23 mouse cellular contexts compared by ENCODE assay signal in genomic region chr5:66182156-66182555, GRCm38 (mm10). TPM values are rescaled to one million over a fixed set of nuclear protein-coding genes. Genes with fewer than 3 reads are reported as not detected.
DNase-seq lines count a peak whose midpoint lies in the region; ATAC-seq and TF ChIP-seq lines count a peak whose summit lies in the region.
"Had no signal": no experiment of that assay in that cellular context is flagged by ENCODE, and none has a peak within 500 bp of the region (broad histone marks: within the 10 kb centered on the region; RNA-seq: fewer than 3 reads in every experiment).

No protein-coding gene starts in this region.

- no peak overlapping the region for H3K4me3 ChIP-seq in heart, embryonic 16.5 days (ENCODE audit: low read length)
- no peak overlapping the region for H3K4me3 ChIP-seq in heart, embryonic 11.5 days (ENCODE audit: low read depth, low read length)
- H3K4me3 ChIP-seq in midbrain, postnatal 0 days (ENCODE audit: low read depth, low read length) = no peak overlapping the region
- no peak overlapping the region for H3K4me3 ChIP-seq in midbrain, embryonic 16.5 days (ENCODE audit: low read depth, low read length)
- H3K4me3 ChIP-seq: forebrain, embryonic 13.5 days; limb, embryonic 13.5 days; midbrain, embryonic 12.5 days; myocyte; neural tube, embryonic 15.5 days had no signal

- H3K4me2 ChIP-seq in heart, embryonic 16.5 days (ENCODE audit: low read depth, low read length) = no peak overlapping the region
- H3K4me2 ChIP-seq in heart, embryonic 11.5 days = no peak overlapping the region
- H3K4me2 ChIP-seq in midbrain, postnatal 0 days (ENCODE audit: low read depth, low read length, poor library complexity, severe bottlenecking) = no peak overlapping the region
- H3K4me2 ChIP-seq in midbrain, embryonic 16.5 days (ENCODE audit: low read length) = no peak overlapping the region
- H3K4me2 ChIP-seq: forebrain, embryonic 13.5 days; hindbrain, embryonic 14.5 days; limb, embryonic 13.5 days; midbrain, embryonic 12.5 days; neural tube, embryonic 15.5 days had no signal

- peak overlapping the region; percentile 76 for H3K27ac ChIP-seq in heart, embryonic 16.5 days (ENCODE audit: low read length)
- no peak overlapping the region for H3K27ac ChIP-seq in heart, embryonic 11.5 days (ENCODE audit: low read depth, low read length)
- H3K27ac ChIP-seq in midbrain, postnatal 0 days (ENCODE audit: low read depth, low read length) = no peak overlapping the region
- H3K27ac ChIP-seq in midbrain, embryonic 16.5 days (ENCODE audit: low read length) = no peak overlapping the region
- H3K27ac ChIP-seq: forebrain, embryonic 13.5 days; hindbrain, embryonic 14.5 days; limb, embryonic 13.5 days; liver, embryonic 14.5 days; midbrain, embryonic 12.5 days; neural tube, embryonic 15.5 days had no signal

- ATAC-seq in frontal cortex, adult (ENCODE audit: low TSS enrichment) = peak; percentile 98
- ATAC-seq in heart, embryonic 16.5 days (replicated peaks; ENCODE audit: extremely low read depth, insufficient read depth, low FRiP score) = peak; percentile 85
- ATAC-seq in heart, embryonic 11.5 days (replicated peaks; ENCODE audit: insufficient number of reproducible peaks, low FRiP score, low TSS enrichment) = no peak
- no peak for ATAC-seq in midbrain, postnatal 0 days (ENCODE audit: low FRiP score)
- no peak for ATAC-seq in midbrain, embryonic 16.5 days
- ATAC-seq: CD4-positive, CD25-positive, alpha-beta regulatory T cell, adult 4 months; forebrain, embryonic 13.5 days; intestine, embryonic 16.5 days had no signal

- H3K9ac ChIP-seq in heart, embryonic 16.5 days (ENCODE audit: low read length) = no peak overlapping the region
- H3K9ac ChIP-seq in heart, embryonic 11.5 days (ENCODE audit: low read depth, low read length) = no peak overlapping the region
- no peak overlapping the region for H3K9ac ChIP-seq in midbrain, postnatal 0 days (replicated peaks; ENCODE audit: low read length, poor library complexity, severe bottlenecking)
- no peak overlapping the region for H3K9ac ChIP-seq in midbrain, embryonic 16.5 days (ENCODE audit: low read depth, low read length)
- H3K9ac ChIP-seq: forebrain, embryonic 13.5 days; hindbrain, embryonic 14.5 days; limb, embryonic 13.5 days; liver, embryonic 14.5 days; midbrain, embryonic 12.5 days; neural tube, embryonic 15.5 days had no signal

- no peak for TF ChIP-seq CTCF in midbrain, postnatal 0 days (IDR thresholded peaks at IDR 0.05)

- H3K36me3 ChIP-seq in heart, embryonic 16.5 days (ENCODE audit: control insufficient read depth, insufficient read depth) = no peaks in the 10 kb centered on the region
- H3K36me3 ChIP-seq in heart, embryonic 11.5 days (ENCODE audit: control insufficient read depth, insufficient read depth, low read length) = no peaks in the 10 kb centered on the region
- no peaks in the 10 kb centered on the region for H3K36me3 ChIP-seq in midbrain, postnatal 0 days (ENCODE audit: insufficient read depth, low read length)
- H3K36me3 ChIP-seq in midbrain, embryonic 16.5 days (ENCODE audit: control insufficient read depth, insufficient read depth, low read length) = no peaks in the 10 kb centered on the region
- H3K36me3 ChIP-seq: G1E; limb, embryonic 13.5 days; midbrain, embryonic 12.5 days; neural tube, embryonic 15.5 days had no signal

- H3K4me1 ChIP-seq in heart, embryonic 16.5 days (ENCODE audit: control insufficient read depth, insufficient read depth, low read length) = peaks cover 8% of the 10 kb centered on the region
- no peaks in the 10 kb centered on the region for H3K4me1 ChIP-seq in heart, embryonic 11.5 days (ENCODE audit: control insufficient read depth, insufficient read depth, low read length)
- H3K4me1 ChIP-seq in midbrain, postnatal 0 days (ENCODE audit: insufficient read depth, low read length) = no peaks in the 10 kb centered on the region
- H3K4me1 ChIP-seq in midbrain, embryonic 16.5 days (ENCODE audit: control insufficient read depth, insufficient read depth, low read length) = no peaks in the 10 kb centered on the region
- H3K4me1 ChIP-seq: forebrain, embryonic 13.5 days; midbrain, embryonic 12.5 days; neural tube, embryonic 15.5 days had no signal

- 53% methylated on average over 3 of the region's 3 CpGs for WGBS in heart, embryonic 16.5 days
- WGBS in heart, embryonic 11.5 days (ENCODE audit: insufficient replicate concordance) = 70% methylated on average over 3 of the region's 3 CpGs
- 86% methylated on average over 3 of the region's 3 CpGs for WGBS in midbrain, postnatal 0 days
- 83% methylated on average over 3 of the region's 3 CpGs for WGBS in midbrain, embryonic 16.5 days

- DNase-seq in frontal cortex, postnatal 10 days (ENCODE audit: low spot score in 2 of 2) = no peak
- DNase-seq in midbrain, postnatal 0 days (ENCODE audit: low spot score) = peak; percentile 33
- peak; percentile 39 for DNase-seq in telencephalon, adult 2 months (ENCODE audit: low read depth, low spot score)
- DNase-seq in urinary bladder, postnatal 4 days (ENCODE audit: low spot score in 2 of 2) = no peak
- DNase-seq: adrenal gland, adult 2 months; cerebellum, adult 11 months; cerebellum, postnatal 14 days; layer of hippocampus, postnatal 36 days; spleen, adult 18-20 months had no signal

- H3K9me3 ChIP-seq in heart, embryonic 16.5 days (replicated peaks; ENCODE audit: control insufficient read depth, low read length) = no peaks in the 10 kb centered on the region
- H3K9me3 ChIP-seq in heart, embryonic 11.5 days (replicated peaks; ENCODE audit: control insufficient read depth, low read length) = no peaks in the 10 kb centered on the region
- no peaks in the 10 kb centered on the region for H3K9me3 ChIP-seq in midbrain, postnatal 0 days (ENCODE audit: low read length)
- H3K9me3 ChIP-seq in midbrain, embryonic 16.5 days (replicated peaks; ENCODE audit: control insufficient read depth, low read length, poor library complexity, severe bottlenecking) = no peaks in the 10 kb centered on the region
- H3K9me3 ChIP-seq: forebrain, embryonic 13.5 days; limb, embryonic 13.5 days; midbrain, embryonic 12.5 days; neural tube, embryonic 15.5 days had no signal

- no peaks in the 10 kb centered on the region for H3K27me3 ChIP-seq in heart, embryonic 16.5 days (ENCODE audit: control insufficient read depth, insufficient read depth, low read length)
- no peaks in the 10 kb centered on the region for H3K27me3 ChIP-seq in heart, embryonic 11.5 days (ENCODE audit: control insufficient read depth, insufficient read depth, low read length)
- no peaks in the 10 kb centered on the region for H3K27me3 ChIP-seq in midbrain, postnatal 0 days (ENCODE audit: insufficient read depth, low read length)
- no peaks in the 10 kb centered on the region for H3K27me3 ChIP-seq in midbrain, embryonic 16.5 days (ENCODE audit: control insufficient read depth, insufficient read depth, low read depth, low read length)
- H3K27me3 ChIP-seq: forebrain, embryonic 13.5 days; limb, embryonic 13.5 days; midbrain, embryonic 12.5 days; neural tube, embryonic 15.5 days had no signal

RNA-seq across cellular contexts. Expression of gene Rbm47, which starts 9.2 kb away (rescaled TPM):
- polyA plus RNA-seq in heart, embryonic 16.5 days (2015; fragmentation: Nextera tagmentation; extraction: Ambion mirVana) = 4.8 and 6.0 TPM in 2 replicates
- 1.1 and 1.8 TPM in 2 replicates for polyA plus RNA-seq in heart, embryonic 11.5 days (2014; fragmentation: Nextera tagmentation; extraction: Ambion mirVana)
- total RNA-seq in midbrain, postnatal 0 days (2014; rRNA removed) = 2.5 and 3.0 TPM in 2 replicates
- polyA plus RNA-seq in midbrain, postnatal 0 days (2015; fragmentation: Nextera tagmentation; extraction: Ambion mirVana) = 1.3 and 1.4 TPM in 2 replicates
- 1.9 and 3.3 TPM in 2 replicates for polyA plus RNA-seq in midbrain, embryonic 16.5 days (2015; fragmentation: Nextera tagmentation; extraction: Ambion mirVana)
- polyA plus RNA-seq: G1E had no signal

Comparison
In these comparisons a context has a peak if more than half of its experiments do, and no peak if none do; other contexts are left out.
1. ATAC-seq: peak in frontal cortex, adult (single experiment) and heart, embryonic 16.5 days (single experiment); none in heart, embryonic 11.5 days (single experiment), midbrain, postnatal 0 days (single experiment) and midbrain, embryonic 16.5 days (single experiment).
2. DNase-seq: peak in midbrain, postnatal 0 days (single experiment) and telencephalon, adult 2 months (single experiment); none in frontal cortex, postnatal 10 days (0 of 2) and urinary bladder, postnatal 4 days (0 of 2).